Mouse (Mus musculus) heart, postnatal 0 days (tissue): ENCODE measurements around the gene Ankrd39.

ENCODE experiments used
- CTCF ChIP-seq: IDR thresholded peaks from 2 replicates; pipeline ENCODE4 v1.5.1; 2016; ENCODE audit warnings: antibody characterized with exemption, control low read depth, low read depth
- EP300 ChIP-seq: IDR thresholded peaks from 2 replicates; pipeline ENCODE4 v1.6.1; 2016; ENCODE audit warnings: antibody characterized with exemption, low read depth

DNA sequence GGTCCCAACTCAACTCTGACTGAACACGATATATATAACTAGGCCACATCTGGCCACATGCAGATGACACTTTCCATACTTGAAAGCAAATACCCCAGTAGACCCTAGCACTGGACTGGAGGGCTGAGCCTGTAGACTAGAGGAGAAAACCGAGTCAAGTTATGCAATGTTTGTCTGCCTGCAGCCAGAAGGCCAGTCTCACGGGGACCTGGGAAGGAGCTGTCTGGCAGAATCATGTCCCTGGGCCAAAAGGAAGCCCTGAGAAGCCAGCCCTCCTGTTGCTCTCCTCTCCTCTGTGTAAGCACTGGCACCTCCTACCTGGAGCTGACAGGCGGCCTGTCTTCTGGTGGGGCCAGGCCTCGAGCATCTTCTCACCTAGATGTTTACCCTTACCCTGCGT lies 28.1 kb upstream of the Ankrd39 start:
- TF ChIP-seq CTCF (no peak), EP300 (no peak)
